Mouse (Mus musculus) spleen, adult 18-20 months (tissue): ENCODE results near the gene Olfr1505.

Experiments used
- DNase-seq, 2 experiments: peaks; one replicate each; pipeline ENCODE4 v3.0.0; 2022; ENCODE audit warnings: mixed read lengths in 2 of 2

Gene Olfr1505

GRCm38 (mm10) chr19:13913230-13913629 lies at the start of gene Olfr1505:
Gene Olfr1505 (plus strand): TSS chr19:13913530.
- DNase-seq: no peak

- no peak for DNase-seq
Measured at GRCm38 (mm10) chr19:13897828-13898227, 15.5 kb upstream of the Olfr1505 start, which contains the start of gene Olfr1504. Gene Olfr1504 (minus strand): TSS chr19:13897928.
